Comparison of ENCODE assay signal across 20 mouse cellular contexts in genomic region chr1:188014411-188014810, GRCm38 (mm10).
A peak's percentile ranks its signal among the peaks of the same experiment; 100 is the strongest.
DNase-seq lines count a peak whose midpoint lies in the region; ATAC-seq and TF ChIP-seq lines count a peak whose summit lies in the region.
"Had no signal": no experiment of that assay in that cellular context is flagged by ENCODE, and none has a peak within 500 bp of the region (broad histone marks: within the 10 kb centered on the region; RNA-seq: fewer than 3 reads in every experiment).

No protein-coding gene starts in this region.

- no peak overlapping the region for H3K27ac ChIP-seq in forebrain, embryonic 16.5 days (ENCODE audit: low read length)
- no peak overlapping the region for H3K27ac ChIP-seq in forebrain, embryonic 10.5 days
- H3K27ac ChIP-seq in thymus, adult 2 months (ENCODE audit: control insufficient read depth, insufficient read depth, low read length), result no peak overlapping the region
- H3K27ac ChIP-seq: embryonic facial prominence, embryonic 15.5 days; hindbrain, embryonic 14.5 days; macrophage; neural tube, embryonic 12.5 days had no signal

- no peak for TF ChIP-seq CTCF in thymus, adult 2 months (IDR thresholded peaks at IDR 0.05; ENCODE audit: borderline replicate concordance, control insufficient read depth, extremely low read depth, insufficient read depth, low read length, poor library complexity)

- TF ChIP-seq POLR2A in thymus, adult 2 months (IDR thresholded peaks at IDR 0.05; ENCODE audit: control insufficient read depth, extremely low read depth, insufficient read depth, low read length, poor library complexity), result no peak

- H3K4me1 ChIP-seq in forebrain, embryonic 16.5 days (replicated peaks; ENCODE audit: control insufficient read depth, insufficient read depth, low read length), result peaks cover 12% of the 10 kb centered on the region
- peaks cover 12% of the 10 kb centered on the region for H3K4me1 ChIP-seq in forebrain, embryonic 10.5 days
- H3K4me1 ChIP-seq in thymus, adult 2 months (replicated peaks; ENCODE audit: control insufficient read depth, insufficient read depth, low read length), result no peaks in the 10 kb centered on the region
- H3K4me1 ChIP-seq: embryonic facial prominence, embryonic 15.5 days; neural tube, embryonic 12.5 days had no signal

- peak; percentile 73 for ATAC-seq in forebrain, embryonic 16.5 days
- ATAC-seq in megakaryocyte progenitor cell, adult 5-6 weeks (replicated peaks; ENCODE audit: poor library complexity), result no peak
- ATAC-seq: liver, postnatal 0 days; midbrain, embryonic 16.5 days; Patski had no signal

- H3K9ac ChIP-seq in forebrain, embryonic 16.5 days (replicated peaks; ENCODE audit: low read depth, low read length), result no peak overlapping the region
- H3K9ac ChIP-seq: embryonic facial prominence, embryonic 15.5 days; hindbrain, embryonic 14.5 days; liver, postnatal 0 days; neural tube, embryonic 12.5 days had no signal

- no peaks in the 10 kb centered on the region for H3K9me3 ChIP-seq in forebrain, embryonic 16.5 days (ENCODE audit: control insufficient read depth, low read length)
- H3K9me3 ChIP-seq in forebrain, embryonic 10.5 days, result no peaks in the 10 kb centered on the region
- H3K9me3 ChIP-seq: embryonic facial prominence, embryonic 15.5 days; neural tube, embryonic 12.5 days had no signal

- H3K36me3 ChIP-seq in forebrain, embryonic 16.5 days (ENCODE audit: control insufficient read depth, insufficient read depth), result no peaks in the 10 kb centered on the region
- no peaks in the 10 kb centered on the region for H3K36me3 ChIP-seq in forebrain, embryonic 10.5 days (replicated peaks)
- H3K36me3 ChIP-seq in thymus, adult 2 months (ENCODE audit: control insufficient read depth, insufficient read depth, low read length), result no peaks in the 10 kb centered on the region
- H3K36me3 ChIP-seq: embryonic facial prominence, embryonic 15.5 days; neural tube, embryonic 12.5 days had no signal

- no peak overlapping the region for H3K4me3 ChIP-seq in forebrain, embryonic 16.5 days (replicated peaks; ENCODE audit: low read length)
- H3K4me3 ChIP-seq in forebrain, embryonic 10.5 days, result no peak overlapping the region
- no peak overlapping the region for H3K4me3 ChIP-seq in thymus, adult 2 months (ENCODE audit: control insufficient read depth, insufficient read depth, low read length)
- H3K4me3 ChIP-seq: embryonic facial prominence, embryonic 15.5 days; neural tube, embryonic 12.5 days had no signal

- WGBS in forebrain, embryonic 16.5 days, result 52% methylated on average over 4 of the region's 4 CpGs
- WGBS in forebrain, embryonic 10.5 days, result 82% methylated on average over 4 of the region's 4 CpGs
- 85% methylated on average over 4 of the region's 4 CpGs for WGBS in thymus, adult 2 months

- H3K27me3 ChIP-seq in forebrain, embryonic 16.5 days (replicated peaks; ENCODE audit: control insufficient read depth, insufficient read depth, low read length), result no peaks in the 10 kb centered on the region
- no peaks in the 10 kb centered on the region; the same call in 1 of the 2 replicates for H3K27me3 ChIP-seq in forebrain, embryonic 10.5 days (ENCODE audit: poor library complexity, severe bottlenecking)
- no peaks in the 10 kb centered on the region for H3K27me3 ChIP-seq in thymus, adult 2 months (ENCODE audit: control insufficient read depth, insufficient read depth, low read length)
- H3K27me3 ChIP-seq: embryonic facial prominence, embryonic 15.5 days; neural tube, embryonic 12.5 days; Patski had no signal

- no peak for DNase-seq in forebrain, embryonic 10.5 days (ENCODE audit: extremely low spot score, low spot score)
- DNase-seq in R1 (ENCODE audit: low read depth, low spot score), result peak; percentile 3
- peak; percentile 91 for DNase-seq in cerebellum, adult 11-12 months
- DNase-seq in cerebellum, postnatal 36 days, result peak; percentile 97
- no peak for DNase-seq in thymus, adult 2 months
- DNase-seq in lung, postnatal 25 days (ENCODE audit: low spot score), result no peak
- DNase-seq: B cell, adult 2 months; gastrocnemius, postnatal 10 days; kidney, adult 11 months; kidney, postnatal 4 days; liver, postnatal 0 days; thymus, postnatal 25 days had no signal

- H3K4me2 ChIP-seq in forebrain, embryonic 16.5 days (ENCODE audit: low read length), result no peak overlapping the region
- H3K4me2 ChIP-seq: embryonic facial prominence, embryonic 15.5 days; hindbrain, embryonic 14.5 days; neural tube, embryonic 12.5 days had no signal

Comparison
In these comparisons a context has a peak if more than half of its experiments do, and no peak if none do; other contexts are left out.
1. DNase-seq: peak in R1 (single experiment), cerebellum, adult 11-12 months (single experiment) and cerebellum, postnatal 36 days (2 of 2); none in forebrain, embryonic 10.5 days (single experiment), thymus, adult 2 months (single experiment) and lung, postnatal 25 days (single experiment).